In genomic region chr1:92774006-92774405, GRCm38 (mm10) we compare ENCODE assay signal across 16 mouse cellular contexts. TPM values are rescaled to one million over a fixed set of nuclear protein-coding genes. Genes with fewer than 3 reads are reported as not detected.
DNase-seq lines count a peak whose midpoint lies in the region; ATAC-seq and TF ChIP-seq lines count a peak whose summit lies in the region.
"Had no signal": no experiment of that assay in that cellular context is flagged by ENCODE, and none has a peak within 500 bp of the region (broad histone marks: within the 10 kb centered on the region; RNA-seq: fewer than 3 reads in every experiment).

No protein-coding gene starts in this region.

- ATAC-seq in heart, embryonic 12.5 days (ENCODE audit: insufficient number of reproducible peaks, low FRiP score) = no peak
- no peak for ATAC-seq in limb, embryonic 13.5 days (ENCODE audit: low FRiP score, low read depth)
- ATAC-seq: Patski had no signal

- 52% methylated on average over 3 of the region's 3 CpGs for WGBS in heart, embryonic 12.5 days
- WGBS in bone marrow, adult 2 months = 34% methylated on average over 3 of the region's 3 CpGs
- WGBS in limb, embryonic 13.5 days = 25% methylated on average over 3 of the region's 3 CpGs

- H3K4me3 ChIP-seq in heart, embryonic 12.5 days = no peak overlapping the region
- H3K4me3 ChIP-seq in bone marrow, adult 2 months (replicated peaks; ENCODE audit: control insufficient read depth, low read depth, low read length) = peak overlapping the region; percentile 68
- H3K4me3 ChIP-seq in limb, embryonic 13.5 days = no peak overlapping the region
- H3K4me3 ChIP-seq: left cerebral cortex, adult 2 months had no signal

- no peak for TF ChIP-seq CTCF in bone marrow, adult 2 months (IDR thresholded peaks at IDR 0.05; ENCODE audit: control insufficient read depth, insufficient read depth, low read length)

- peaks cover 59% of the 10 kb centered on the region for H3K4me1 ChIP-seq in heart, embryonic 12.5 days (replicated peaks)
- H3K4me1 ChIP-seq in bone marrow, adult 2 months (ENCODE audit: control insufficient read depth, insufficient read depth, low read length) = peaks cover 5% of the 10 kb centered on the region; the same call in 1 of the 2 replicates
- peaks cover 46% of the 10 kb centered on the region for H3K4me1 ChIP-seq in limb, embryonic 13.5 days

- H3K4me2 ChIP-seq in heart, embryonic 12.5 days = peak overlapping the region; percentile 59
- peak overlapping the region; percentile 52 for H3K4me2 ChIP-seq in limb, embryonic 13.5 days (replicated peaks)

- peak overlapping the region; percentile 33; the same call in 1 of the 2 replicates for H3K9ac ChIP-seq in heart, embryonic 12.5 days
- H3K9ac ChIP-seq in limb, embryonic 13.5 days = no peak overlapping the region

- TF ChIP-seq POLR2A in bone marrow, adult 2 months (IDR thresholded peaks at IDR 0.05; ENCODE audit: borderline replicate concordance, control insufficient read depth, low read depth, low read length) = no peak

- H3K9me3 ChIP-seq in heart, embryonic 12.5 days (replicated peaks) = no peaks in the 10 kb centered on the region
- no peaks in the 10 kb centered on the region for H3K9me3 ChIP-seq in limb, embryonic 13.5 days

- no peaks in the 10 kb centered on the region for H3K36me3 ChIP-seq in heart, embryonic 12.5 days
- H3K36me3 ChIP-seq in limb, embryonic 13.5 days = no peaks in the 10 kb centered on the region

- peaks cover 48% of the 10 kb centered on the region for H3K27me3 ChIP-seq in heart, embryonic 12.5 days (replicated peaks)
- H3K27me3 ChIP-seq in limb, embryonic 13.5 days = peaks cover 15% of the 10 kb centered on the region
- H3K27me3 ChIP-seq: Patski had no signal

- DNase-seq in heart, adult 9 months (ENCODE audit: low spot score in 2 of 2) = no peak
- peak; percentile 64 for DNase-seq in CD4-positive helper T cell, adult 2 months (ENCODE audit: low read depth, low spot score)
- DNase-seq in left cerebral cortex, adult 18-20 months (ENCODE audit: low spot score in 2 of 2) = no peak
- DNase-seq in embryo, embryonic 11 days = no peak
- DNase-seq in adrenal gland, adult (ENCODE audit: inconsistent age in 2 of 2, low spot score in 1 of 2) = no peak
- DNase-seq: adrenal gland, adult 8-10 months; cerebellum, postnatal 36 days; kidney, adult 11 months; kidney, postnatal 25 days; lung, adult 18-20 months; right cerebral cortex, postnatal 4 days had no signal

- no peak overlapping the region for H3K27ac ChIP-seq in heart, embryonic 12.5 days (ENCODE audit: poor library complexity, severe bottlenecking)
- H3K27ac ChIP-seq in bone marrow, adult 2 months (ENCODE audit: control insufficient read depth, insufficient read depth, low read depth, low read length, poor library complexity) = peak overlapping the region; percentile 75
- H3K27ac ChIP-seq in limb, embryonic 13.5 days = no peak overlapping the region
- H3K27ac ChIP-seq: left cerebral cortex, adult 2 months had no signal

RNA-seq across cellular contexts. Expression of gene Gpc1, which starts 57.4 kb away (rescaled TPM):
- 67.2 and 70.3 TPM in 2 replicates for polyA plus RNA-seq in heart, embryonic 12.5 days (2016; fragmentation: Nextera tagmentation; extraction: Ambion mirVana)
- 9.3 and 21.8 TPM in 2 replicates for polyA plus RNA-seq in bone marrow, adult 2 months (2011; ENCODE audit: insufficient read depth, insufficient read length, low replicate concordance, missing spikeins)
- polyA plus RNA-seq in limb, embryonic 13.5 days (2015; fragmentation: Nextera tagmentation; extraction: Ambion mirVana) = 67.7 and 71.4 TPM in 2 replicates
- 10 to 100 TPM; 81.6 to 86.5 TPM for total RNA-seq in left cerebral cortex, adult 18-20 months (2021)
